Mouse (Mus musculus) right cerebral cortex, postnatal 36 days (tissue): ENCODE results near the gene Slc2a12.

Source experiments
- DNase-seq, 2 experiments: peaks; one replicate each; pipeline ENCODE4 v3.0.0; 2022; ENCODE audit warnings: low spot score in 2 of 2, mixed read lengths in 1 of 2

Slc2a12 gene

DNA sequence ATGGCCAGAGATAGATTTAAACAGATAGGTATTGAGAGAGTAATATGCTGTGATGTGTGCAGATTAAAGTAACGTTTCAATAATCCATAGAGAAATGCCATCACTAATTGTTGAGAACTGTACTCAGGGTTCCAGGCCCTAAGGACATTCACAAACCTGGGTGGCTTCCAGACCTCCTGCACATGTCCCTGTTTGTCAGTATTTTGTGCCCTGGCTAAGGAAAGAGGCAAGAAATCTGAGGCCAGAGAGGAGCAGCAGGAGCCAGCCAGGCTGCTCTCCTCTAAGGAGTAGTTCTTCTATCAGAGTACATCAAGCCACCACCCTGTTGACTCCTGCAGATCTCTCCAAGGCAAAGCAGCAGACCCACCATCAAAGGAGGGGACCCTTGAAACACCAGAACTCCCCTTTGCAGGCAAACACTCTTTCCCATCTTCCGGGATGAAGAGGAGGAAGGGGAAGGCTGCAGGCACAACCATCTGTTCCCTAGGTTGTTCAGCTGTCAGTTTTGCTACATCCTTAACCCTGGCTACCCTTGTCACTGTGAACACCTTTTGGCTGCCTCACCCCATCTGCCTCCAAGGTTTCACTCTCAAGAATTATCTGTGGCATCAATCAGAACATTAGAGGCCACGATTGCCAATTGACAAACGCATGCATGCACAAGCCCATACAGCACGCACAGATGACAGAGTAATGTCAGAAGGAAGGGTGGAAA is 15.6 kb downstream of the Slc2a12 start:
- no peak for DNase-seq

DNA sequence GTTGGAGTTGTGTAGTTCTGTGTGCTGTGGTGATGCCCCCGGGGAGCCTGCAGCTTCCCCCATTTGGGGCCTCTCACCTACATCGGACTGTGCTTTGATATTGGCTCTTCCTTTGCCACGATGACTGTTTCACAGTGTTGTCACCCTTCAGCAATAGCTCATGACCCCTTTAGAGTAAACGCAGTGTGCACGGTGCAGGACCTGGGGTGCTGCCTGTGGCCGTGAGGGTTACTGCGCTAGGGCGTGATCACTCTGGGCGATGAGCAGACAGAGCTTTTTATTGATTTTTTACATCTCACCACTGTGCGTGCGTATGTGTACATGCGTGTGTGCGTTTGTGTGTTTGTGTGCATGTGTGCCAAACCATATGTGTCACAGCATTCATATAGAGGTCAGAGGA is 23.7 kb downstream of the Slc2a12 start:
- no peak for DNase-seq

DNA sequence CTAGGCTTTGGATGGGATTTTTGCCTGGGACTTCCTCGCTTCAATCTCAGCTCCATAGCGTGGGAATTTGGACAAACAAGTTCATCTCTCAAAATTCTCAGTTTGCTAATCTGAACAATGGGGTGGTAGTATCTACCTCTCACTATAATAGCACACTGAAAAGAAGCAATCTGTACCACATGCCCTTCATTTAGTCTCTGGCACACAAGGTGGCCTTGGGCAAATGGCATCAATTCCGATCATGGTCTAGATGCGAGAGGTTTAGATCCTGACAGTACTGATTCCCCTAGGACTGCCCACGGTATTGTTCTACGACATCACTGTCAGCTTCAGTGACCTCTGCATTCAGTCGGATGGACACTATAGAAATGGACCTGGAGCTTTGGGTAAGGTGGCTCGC is 29.4 kb downstream of the Slc2a12 start:
- no peak for DNase-seq

DNA sequence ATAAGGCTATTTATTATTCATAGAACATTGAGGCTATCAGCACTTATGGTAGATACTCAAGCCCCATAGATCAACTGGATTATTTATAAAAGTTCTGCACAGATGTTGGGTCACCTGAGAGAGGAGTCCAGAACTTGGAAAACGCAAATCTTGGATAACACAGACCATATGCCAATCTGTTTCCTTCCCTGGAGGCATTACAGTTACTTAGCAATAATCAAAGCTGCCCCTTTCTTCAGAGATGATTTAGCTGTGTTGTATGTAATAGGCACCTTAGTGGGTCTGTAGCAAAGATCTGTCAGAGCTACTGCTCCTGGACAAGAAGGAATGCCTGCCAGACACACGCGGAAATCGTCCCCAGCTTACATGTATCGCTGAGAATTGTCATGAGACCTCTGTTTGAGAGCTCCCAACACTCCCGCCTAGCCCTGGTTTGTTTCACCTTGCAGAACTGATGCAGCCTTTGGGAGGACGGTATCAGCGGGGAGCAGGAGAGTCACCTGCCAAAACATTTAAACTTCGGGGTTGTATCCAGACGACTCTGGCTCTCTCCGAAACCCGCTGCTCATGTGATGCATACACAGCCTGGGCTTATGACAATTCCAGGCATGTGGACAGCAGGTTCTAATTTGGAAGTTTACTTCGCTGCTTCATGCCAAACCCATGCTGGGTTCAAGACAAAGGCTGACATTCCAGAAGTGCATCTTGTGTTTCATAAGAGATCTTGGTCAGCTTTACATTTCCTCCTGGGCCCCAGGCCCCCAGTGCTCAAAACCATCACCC is 31.2 kb downstream of the Slc2a12 start:
- DNase-seq: no peak

DNA sequence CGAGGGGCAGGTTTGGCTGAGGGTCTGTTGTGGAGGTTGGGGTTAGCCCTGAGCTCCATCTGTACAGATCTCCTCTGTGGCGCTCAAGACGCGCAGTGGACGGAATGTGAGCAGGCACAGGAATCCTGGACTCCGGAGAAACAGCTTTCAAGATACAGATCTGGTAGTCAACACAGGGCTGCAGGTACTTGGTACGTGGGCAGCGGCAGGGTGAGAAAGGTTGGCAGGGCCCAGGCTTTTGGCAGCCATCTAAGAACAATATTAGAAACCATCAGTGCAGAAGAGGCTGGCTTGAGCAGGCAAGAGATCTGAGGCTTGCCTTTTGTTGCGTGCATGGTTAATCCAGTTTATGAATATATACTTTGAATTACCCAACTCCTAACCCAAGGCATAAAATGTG is 51.4 kb downstream of the Slc2a12 start:
- DNase-seq: no peak

DNA sequence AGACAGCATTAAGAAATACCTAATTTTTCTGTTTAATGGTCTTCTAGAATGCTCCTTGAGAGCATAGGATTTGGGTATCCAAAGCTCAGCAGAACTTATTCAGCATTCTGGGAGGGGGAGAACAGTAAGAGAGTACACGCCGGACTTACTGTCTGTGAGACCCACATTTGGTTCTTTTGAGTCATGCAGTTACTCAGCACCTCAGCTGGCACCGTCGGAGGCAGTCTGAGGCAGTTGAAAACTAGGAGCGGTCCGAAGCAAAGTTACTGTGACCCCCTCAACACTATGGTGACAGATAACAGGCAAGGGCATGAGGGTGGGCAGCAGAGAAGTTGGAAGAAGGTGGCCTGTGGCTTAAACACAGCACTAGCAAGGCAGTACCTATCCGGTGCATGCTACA is 52.1 kb downstream of the Slc2a12 start:
- DNase-seq: no peak

DNA sequence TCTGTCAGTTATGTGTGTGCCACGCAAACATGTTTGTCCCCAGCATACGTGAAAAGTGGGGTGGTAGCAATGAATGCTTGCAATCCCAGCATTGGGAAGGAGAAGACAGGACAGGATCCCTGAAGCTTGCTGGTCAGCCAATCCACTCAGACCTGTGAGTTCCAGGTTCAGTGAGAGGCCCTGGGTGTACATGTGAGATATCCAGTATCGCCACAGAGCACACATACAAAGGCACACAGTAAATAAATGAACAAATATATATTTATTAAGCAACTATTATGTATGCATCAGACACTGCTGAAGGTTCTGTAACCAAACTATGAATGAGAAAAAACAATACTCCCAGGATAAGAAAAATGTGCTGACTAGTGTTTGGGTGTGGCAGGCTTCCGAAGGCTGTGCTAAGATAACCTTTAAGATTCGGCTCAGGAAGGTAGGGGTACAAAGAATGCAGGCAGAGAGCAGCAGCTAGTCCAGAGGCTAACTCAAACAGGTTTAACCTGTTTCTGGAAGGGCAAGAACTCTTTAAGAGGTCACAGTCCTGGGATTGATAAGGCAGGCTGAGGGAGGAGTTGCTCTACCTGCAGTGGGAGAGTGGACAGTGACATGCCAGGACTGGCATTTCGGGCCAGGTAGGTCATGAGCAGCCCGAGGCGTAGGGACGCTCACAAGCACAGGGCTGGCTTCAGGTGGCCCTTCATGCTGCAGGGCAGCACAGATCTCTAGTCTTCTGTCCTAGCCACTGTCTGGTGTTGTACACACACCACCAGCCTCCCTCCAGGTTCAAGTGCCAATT is 53.5 kb downstream of the Slc2a12 start:
- DNase-seq: no peak

DNA sequence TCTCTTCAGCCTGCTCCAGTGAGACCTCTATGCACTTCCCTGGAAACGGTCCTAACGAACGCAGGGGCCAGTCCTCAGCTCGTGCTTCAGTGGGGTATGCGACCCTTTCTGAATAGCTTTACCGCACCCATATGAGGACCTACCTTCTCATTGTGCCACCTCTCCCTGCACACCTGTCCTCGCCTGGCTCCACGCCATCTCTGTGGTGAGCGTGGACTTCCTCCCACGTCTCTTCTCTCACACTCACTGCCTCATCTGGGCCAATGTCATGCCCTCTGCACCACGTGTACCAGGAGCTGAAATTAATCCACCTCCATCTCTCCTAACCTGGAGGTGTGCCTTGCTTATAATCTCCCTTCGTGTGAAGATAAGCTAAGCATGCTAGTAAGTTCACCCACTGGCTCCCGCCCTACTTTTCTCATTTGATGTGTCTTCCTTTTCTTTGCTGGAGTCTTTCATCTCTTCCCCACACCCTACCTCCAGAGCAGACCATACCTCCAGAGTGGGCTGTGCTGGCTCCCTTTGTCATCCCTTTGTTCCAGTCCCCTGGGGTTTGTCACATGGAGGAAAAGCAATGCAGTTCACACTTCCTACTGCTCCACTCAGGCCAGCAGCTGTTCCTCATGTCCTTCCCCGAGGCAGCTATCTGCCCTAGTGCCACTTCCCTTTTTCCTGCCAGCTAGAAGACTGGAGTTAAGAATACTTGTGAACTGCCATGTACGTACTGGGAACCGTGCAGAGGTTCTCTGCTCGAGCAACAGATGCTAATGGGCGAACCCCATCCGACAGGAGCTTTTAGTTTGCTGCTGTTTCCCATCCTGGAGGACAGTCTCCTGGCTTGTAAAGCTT is 54.9 kb downstream of the Slc2a12 start:
- no peak for DNase-seq

DNA sequence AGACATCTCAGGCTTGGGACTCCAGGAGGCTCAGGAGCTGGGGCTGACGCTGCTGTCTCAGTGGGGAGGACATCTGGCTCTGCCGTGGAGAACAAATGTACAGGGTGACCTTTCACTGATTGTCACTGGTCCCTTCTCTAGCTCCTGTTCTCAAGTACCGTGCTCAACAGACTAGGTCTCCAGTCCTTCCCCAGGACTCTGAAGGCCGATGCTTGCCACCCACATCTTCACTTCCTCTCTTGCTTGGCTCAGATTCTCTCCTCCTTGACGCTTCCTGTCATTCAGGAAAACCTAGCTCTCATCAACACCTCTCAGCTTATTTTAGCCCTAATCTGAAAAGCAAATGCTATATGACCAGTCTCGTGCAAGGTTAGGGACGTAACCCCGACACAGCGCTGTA is 56.0 kb downstream of the Slc2a12 start:
- DNase-seq: no peak

DNA sequence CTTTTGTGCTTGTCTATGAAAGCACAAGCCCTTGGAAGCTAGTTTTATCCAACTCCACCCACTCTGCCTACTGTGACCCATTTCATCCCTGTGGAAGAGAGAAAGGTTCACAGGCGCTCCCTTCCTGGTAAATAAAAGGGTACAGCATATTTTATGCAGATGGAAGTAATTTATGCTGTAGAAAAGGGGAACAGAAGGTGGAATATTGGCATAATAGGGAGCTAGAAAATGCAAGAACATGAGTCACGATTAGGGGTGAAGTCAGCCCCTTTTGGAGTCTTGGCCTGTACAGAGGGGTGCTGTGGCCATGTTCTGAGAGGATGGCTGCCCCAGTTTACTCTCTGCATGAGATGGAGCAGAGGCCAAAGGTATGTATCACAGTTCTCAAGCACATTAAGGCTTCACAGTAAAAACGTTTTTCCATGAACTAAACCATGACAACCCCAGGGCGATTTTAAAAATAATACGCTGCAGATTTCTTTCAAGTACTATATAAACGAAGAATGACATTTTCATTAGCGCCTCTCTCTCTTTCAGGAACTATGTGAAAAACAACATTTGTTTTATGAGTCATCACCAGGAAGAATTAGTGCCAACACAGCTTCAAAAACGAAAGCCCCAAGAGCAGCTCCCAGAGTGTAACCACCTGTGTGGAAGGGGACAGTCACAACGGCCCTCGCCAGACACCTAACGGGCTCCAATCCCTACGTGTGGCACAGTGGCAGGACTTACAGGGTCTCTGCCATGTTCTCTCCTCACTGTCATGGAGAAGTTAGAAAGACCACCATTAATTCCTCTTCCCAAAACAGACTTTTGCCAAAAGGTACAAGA is 56.9 kb downstream of the Slc2a12 start:
- DNase-seq: no peak

DNA sequence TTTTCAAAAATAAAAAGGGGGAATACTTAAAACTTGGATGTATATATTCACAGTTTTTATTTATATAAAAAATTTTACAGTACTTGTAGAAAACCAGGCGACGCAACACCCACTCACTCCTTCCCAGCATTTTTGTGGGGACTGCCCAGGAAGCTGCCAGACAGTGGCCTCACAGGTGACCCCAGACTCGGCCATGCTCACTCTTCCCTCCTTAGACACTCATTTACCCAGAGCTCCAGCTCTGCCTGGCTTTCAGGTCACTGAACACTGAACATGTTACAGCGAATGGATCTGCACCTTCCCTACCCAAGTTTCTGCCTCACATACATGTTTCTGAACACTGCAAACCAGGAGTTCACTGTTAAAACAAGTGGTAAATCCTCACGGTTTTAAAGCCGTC is 59.0 kb downstream of the Slc2a12 start:
- no peak for DNase-seq

DNA sequence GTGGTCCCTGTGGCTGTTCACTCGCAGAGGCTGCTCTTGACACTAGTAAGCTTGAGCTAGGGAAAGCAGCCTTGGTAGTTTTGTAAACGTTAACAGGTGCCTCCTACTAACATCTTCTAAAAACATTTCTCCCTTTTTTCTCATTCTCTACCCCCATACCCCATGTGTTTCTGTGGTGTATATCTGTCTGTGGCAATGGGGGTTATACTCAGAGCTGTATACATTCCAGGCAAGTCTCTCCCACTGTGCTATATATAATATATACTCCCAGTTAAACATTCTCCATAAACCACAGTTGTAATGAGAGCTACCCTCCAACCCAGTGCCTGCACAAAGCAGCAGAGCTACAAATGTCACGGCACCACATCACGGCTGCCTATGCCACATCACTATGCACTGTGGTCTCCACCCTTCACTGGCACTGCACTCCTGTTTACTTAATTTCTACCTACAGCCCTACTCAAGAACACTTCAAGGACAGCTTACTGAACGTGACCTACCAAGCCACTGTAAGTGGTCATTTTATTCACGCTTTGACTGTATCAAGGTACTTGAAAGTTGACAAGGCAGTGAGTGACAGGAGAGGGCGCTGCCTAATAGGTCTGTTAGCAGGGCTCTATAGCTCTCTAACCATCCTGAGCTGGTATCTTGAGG is 63.5 kb downstream of the Slc2a12 start:
- DNase-seq: no peak

DNA sequence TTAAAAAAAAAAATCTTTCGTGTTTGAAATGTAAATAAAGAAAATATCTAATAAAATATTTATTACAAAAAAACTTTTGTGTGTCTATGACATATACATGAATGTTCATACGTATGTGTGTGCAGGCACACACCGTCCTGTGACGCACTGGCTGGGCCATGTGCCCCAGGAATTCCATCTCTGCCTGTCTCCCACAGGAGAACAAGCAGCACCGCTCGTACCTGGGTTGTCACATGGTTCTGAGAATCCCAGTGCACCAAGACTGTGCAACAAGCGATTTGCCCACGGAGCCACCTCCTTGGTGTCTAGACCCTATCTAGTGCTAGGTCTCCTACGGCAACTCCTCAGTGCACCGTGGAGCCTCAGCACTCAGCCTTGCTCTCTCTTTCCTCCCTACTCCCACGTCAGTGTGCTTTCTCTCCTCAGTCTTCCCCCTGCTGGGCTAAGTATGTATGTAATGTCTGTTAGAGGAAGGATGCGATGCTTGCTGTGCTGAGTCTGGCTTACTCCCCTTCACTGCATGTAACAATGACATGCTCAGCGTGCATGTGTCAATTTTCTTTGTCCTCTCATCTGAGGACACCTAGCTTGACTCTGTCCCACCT is 65.5 kb downstream of the Slc2a12 start:
- DNase-seq: no peak

DNA sequence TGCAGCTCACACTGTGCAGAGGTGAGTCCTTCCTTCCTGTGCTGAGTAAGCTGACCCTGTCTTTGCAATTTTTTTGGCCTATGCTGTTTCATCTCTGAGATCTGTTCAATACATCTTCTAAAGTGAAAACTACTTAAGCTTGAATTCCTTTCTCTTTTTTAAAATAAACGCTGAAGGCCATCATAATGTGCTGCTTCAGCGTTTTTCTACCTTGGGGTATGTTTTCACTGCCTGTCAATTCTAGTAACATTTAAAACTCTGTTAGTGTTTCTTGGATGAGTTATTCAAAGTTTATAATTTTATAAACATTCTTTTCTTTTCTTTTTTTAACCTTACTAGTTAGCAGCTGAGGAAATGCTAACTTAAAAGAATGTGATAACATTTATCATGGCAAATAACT is 68.1 kb downstream of the Slc2a12 start:
- no peak for DNase-seq

DNA sequence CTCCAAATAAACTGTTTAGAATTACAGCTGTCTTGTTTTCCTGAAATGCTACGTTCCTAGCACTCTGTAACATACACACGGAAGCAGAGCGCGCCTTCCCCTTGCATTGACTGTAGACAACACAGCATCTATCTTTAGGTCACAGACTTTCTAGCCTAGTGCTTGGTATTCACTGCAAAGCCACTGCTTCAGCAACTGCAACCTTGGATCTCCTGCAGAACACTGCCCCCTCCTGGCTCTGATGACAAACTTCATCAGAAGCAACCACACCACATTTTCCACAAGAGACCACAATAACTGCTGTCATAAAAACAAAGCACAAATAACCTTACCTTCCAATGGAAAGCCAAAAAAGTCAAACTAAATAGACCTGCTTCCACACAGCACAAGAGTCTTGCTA is 69.7 kb downstream of the Slc2a12 start:
- peak in 1 of 2 experiments; percentile 49 for DNase-seq

DNA sequence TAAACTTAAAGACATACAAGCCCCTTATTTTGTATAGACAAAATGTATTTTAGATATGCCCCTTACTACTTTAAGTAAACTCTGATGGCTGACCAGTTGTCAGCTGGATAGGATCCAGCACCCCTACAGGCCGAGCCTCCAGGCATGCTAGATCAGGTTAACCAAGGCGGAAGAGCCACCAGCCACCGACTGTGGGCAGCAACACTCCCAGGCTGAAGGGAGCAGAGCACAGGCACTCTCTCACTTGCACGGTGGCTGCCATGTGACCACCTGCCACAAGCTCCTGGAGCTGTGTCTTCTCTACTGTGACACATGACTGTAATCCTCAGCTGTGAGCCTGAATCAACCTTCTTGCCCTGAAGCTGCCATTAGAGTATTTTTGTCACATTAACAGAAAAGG is 73.7 kb downstream of the Slc2a12 start:
- no peak for DNase-seq

DNA sequence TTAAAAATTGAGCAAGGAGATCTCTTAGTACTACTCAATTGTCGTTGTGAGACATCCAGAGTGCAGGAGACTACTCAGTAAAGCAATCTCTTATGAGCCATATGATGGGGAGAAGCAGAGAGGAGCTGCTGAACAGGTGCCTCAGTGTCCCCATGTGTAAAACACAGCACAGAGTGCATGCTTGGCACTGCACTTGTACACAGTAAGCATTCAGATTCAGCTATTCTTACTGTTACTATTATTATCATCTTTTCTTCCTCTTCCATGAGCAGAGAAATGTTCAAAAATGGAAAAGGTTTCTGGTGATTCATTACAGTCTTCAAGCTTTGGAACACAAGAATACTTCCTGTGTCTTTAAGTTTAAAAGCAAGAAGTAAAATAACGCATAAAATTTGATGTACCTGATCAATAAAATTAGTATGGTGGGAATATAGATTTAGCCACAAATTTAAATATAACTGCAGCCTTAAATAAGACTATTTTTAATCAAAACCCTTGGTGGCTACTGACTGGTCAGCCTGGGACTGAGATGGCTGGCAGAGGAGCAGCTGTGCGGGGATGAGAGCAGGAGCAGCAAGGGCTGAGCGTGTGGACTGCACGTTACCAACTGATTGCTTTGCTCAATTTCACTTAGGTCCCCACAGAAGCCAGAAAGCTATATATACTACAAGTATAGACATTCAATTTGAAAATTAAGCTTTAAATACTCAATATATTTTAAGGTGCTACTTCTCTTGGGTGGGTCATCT is 76.1 kb downstream of the Slc2a12 start:
- no peak for DNase-seq

DNA sequence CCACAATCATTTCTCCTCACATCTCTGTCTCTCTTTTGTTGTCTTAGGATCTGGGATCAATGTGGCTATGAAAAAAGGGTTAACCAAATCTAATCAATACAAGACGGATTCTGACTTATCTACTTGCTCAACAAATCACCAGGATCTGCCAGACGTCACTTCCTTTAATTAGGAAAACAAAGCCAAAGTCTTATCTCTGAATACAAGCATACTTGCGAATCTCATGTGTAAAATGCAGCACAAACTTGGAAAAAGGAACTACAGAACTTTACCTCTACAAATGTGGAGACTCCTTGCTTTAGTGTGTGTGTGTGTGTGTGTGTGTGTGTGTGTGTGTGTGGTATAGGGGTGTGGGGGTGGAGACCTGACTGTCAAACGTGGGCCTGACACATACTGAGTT is 80.4 kb downstream of the Slc2a12 start:
- no peak for DNase-seq

DNA sequence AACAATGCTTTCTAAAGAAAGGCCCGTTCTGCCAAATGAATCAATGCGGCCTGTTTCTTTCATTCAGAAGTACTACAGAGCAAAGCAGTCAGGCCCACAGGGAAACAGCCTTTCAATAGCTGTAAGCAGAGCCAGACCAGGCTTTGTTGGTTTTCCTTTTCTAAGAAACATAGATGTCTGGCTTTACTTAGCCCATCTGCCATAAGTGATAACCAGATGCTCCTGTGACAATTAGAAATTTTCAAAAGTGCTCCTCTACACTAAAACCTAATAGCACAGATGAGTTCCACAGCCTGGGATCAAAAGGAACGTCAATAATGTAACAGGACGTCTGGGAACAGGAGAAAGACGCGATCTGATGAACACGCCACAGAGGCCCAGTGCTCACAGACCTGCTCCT is 81.5 kb downstream of the Slc2a12 start:
- DNase-seq: no peak
